Mouse (Mus musculus): ENCODE results near the gene Cmip.

GRCm38 (mm10) chr8:117242286-117242685 is 14.6 kb upstream of the Cmip start:
- TF ChIP-seq POLR2A (IDR thresholded peaks at IDR 0.05; ENCODE audit: low read depth, low read length) (no peak), CTCF (conservative IDR thresholded peaks at IDR 0.05; ENCODE audit: insufficient read depth, insufficient read length, low read depth, low read length) (no peak)
